Mouse (Mus musculus): ENCODE data around the gene Acer1. TPM values are rescaled to one million over a fixed set of nuclear protein-coding genes. Genes with fewer than 3 reads are reported as not detected.

Gene Acer1
- polyA plus RNA-seq, 1 experiment from 2014 or later = 0.65 TPM

GRCm38 (mm10) chr17:57012245-57012795 lies 30.4 kb upstream of the Acer1 start:
- no peak for TF ChIP-seq CTCF (IDR thresholded peaks at IDR 0.05; ENCODE audit: low read depth)
- H3K9ac ChIP-seq (ENCODE audit: low read depth, low read length) = no peak overlapping the region
- H3K27ac ChIP-seq (ENCODE audit: low read depth, low read length) = peak overlapping the region; percentile 75

GRCm38 (mm10) chr17:57011236-57012141 lies 29.6 kb upstream of the Acer1 start, which contains the start of the genes Gtf2f1 and Gm17949:
Gtf2f1 (minus strand) TSS chr17:57011288.
Gm17949 (plus strand) TSS chr17:57011469.
- under 1% methylated on average over 51 of the region's 51 CpGs for WGBS
- Histone ChIP-seq H3K9me3 (ENCODE audit: control insufficient read depth) (no peaks in the 10 kb centered on the region), H3K9ac (ENCODE audit: low read depth, low read length) (peak within 1 kb of the TSS; percentile 78), H3K27ac (ENCODE audit: low read depth, low read length) (peak within 1 kb of the TSS; percentile 75), H3K4me1 (replicated peaks; ENCODE audit: control insufficient read depth, insufficient read depth, low read length) (no peaks in the 10 kb centered on the region), H3K4me2 (replicated peaks; ENCODE audit: low read depth) (peak within 1 kb of the TSS; percentile 89), H3K27me3 (replicated peaks; ENCODE audit: control insufficient read depth, insufficient read depth, low read length) (no peaks in the 10 kb centered on the region), H3K4me3 (ENCODE audit: low read depth, low read length) (peak within 1 kb of the TSS; percentile 70), H3K36me3 (ENCODE audit: control insufficient read depth, insufficient read depth) (peaks cover 23% of the 10 kb centered on the region)
- ATAC-seq = peak; percentile 92
- TF ChIP-seq CTCF (IDR thresholded peaks at IDR 0.05; ENCODE audit: low read depth) = peak; percentile 35; the same call in 1 of the 2 replicates

More at GRCm38 (mm10) chr17:57012245-57012795, 30.4 kb upstream of the Acer1 start:
- Histone ChIP-seq H3K36me3 (ENCODE audit: control insufficient read depth, insufficient read depth) (peaks cover 14% of the 10 kb centered on the region), H3K27me3 (replicated peaks; ENCODE audit: control insufficient read depth, insufficient read depth, low read length) (no peaks in the 10 kb centered on the region), H3K4me2 (replicated peaks; ENCODE audit: low read depth) (peak overlapping the region; percentile 84), H3K4me1 (replicated peaks; ENCODE audit: control insufficient read depth, insufficient read depth, low read length) (no peaks in the 10 kb centered on the region), H3K4me3 (ENCODE audit: low read depth, low read length) (peak overlapping the region; percentile 70), H3K9me3 (ENCODE audit: control insufficient read depth) (no peaks in the 10 kb centered on the region)
- 78% methylated on average over 13 of the region's 13 CpGs for WGBS
- ATAC-seq = no peak

DNA sequence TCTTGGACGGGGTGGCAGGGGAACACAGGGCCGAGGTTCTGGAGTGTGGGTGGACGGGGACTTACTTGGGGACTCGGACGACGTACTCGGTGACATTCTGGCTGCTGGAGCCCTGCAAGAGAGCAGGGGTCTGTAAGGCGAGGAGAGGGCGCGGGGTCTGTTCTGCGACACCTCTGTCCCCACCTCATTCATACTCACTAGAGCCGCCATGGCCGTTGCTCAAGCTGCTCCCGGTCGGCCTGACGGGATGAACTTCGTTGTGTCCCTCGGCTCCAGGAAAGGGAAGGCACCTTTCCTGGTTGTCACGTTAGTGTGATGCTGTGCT lies 28.9 kb upstream of the Acer1 start:
- peak; percentile 61 for ATAC-seq
- H3K9ac ChIP-seq (ENCODE audit: low read depth, low read length) = peak overlapping the region; percentile 78
- H3K27me3 ChIP-seq (replicated peaks; ENCODE audit: control insufficient read depth, insufficient read depth, low read length) = no peaks in the 10 kb centered on the region
- H3K36me3 ChIP-seq (ENCODE audit: control insufficient read depth, insufficient read depth) = peaks cover 29% of the 10 kb centered on the region
- H3K27ac ChIP-seq (ENCODE audit: low read depth, low read length) = peak overlapping the region; percentile 73
- peak overlapping the region; percentile 89 for H3K4me2 ChIP-seq (replicated peaks; ENCODE audit: low read depth)
- TF ChIP-seq CTCF (IDR thresholded peaks at IDR 0.05; ENCODE audit: low read depth) = no peak
- H3K4me3 ChIP-seq (ENCODE audit: low read depth, low read length) = peak overlapping the region; percentile 70
- under 1% methylated on average over 19 of the region's 19 CpGs for WGBS
- H3K9me3 ChIP-seq (ENCODE audit: control insufficient read depth) = no peaks in the 10 kb centered on the region
- H3K4me1 ChIP-seq (replicated peaks; ENCODE audit: control insufficient read depth, insufficient read depth, low read length) = no peaks in the 10 kb centered on the region

- no peaks in the 10 kb centered on the region for H3K9me3 ChIP-seq (ENCODE audit: control insufficient read depth)
- no peak overlapping the region for H3K4me3 ChIP-seq (ENCODE audit: low read depth, low read length)
- no peak overlapping the region for H3K4me2 ChIP-seq (replicated peaks; ENCODE audit: low read depth)
- no peaks in the 10 kb centered on the region for H3K4me1 ChIP-seq (replicated peaks; ENCODE audit: control insufficient read depth, insufficient read depth, low read length)
- no peaks in the 10 kb centered on the region for H3K27me3 ChIP-seq (replicated peaks; ENCODE audit: control insufficient read depth, insufficient read depth, low read length)
- H3K27ac ChIP-seq (ENCODE audit: low read depth, low read length) = no peak overlapping the region
- ATAC-seq = no peak
- 93% methylated on average over 13 of the region's 13 CpGs for WGBS
- peaks cover 63% of the 10 kb centered on the region for H3K36me3 ChIP-seq (ENCODE audit: control insufficient read depth, insufficient read depth)
- TF ChIP-seq CTCF (IDR thresholded peaks at IDR 0.05; ENCODE audit: low read depth) = peak; percentile 61
- H3K9ac ChIP-seq (ENCODE audit: low read depth, low read length) = no peak overlapping the region
These were observed 25.4 kb upstream of the Acer1 start for GRCm38 (mm10) chr17:57007137-57007905.

DNA sequence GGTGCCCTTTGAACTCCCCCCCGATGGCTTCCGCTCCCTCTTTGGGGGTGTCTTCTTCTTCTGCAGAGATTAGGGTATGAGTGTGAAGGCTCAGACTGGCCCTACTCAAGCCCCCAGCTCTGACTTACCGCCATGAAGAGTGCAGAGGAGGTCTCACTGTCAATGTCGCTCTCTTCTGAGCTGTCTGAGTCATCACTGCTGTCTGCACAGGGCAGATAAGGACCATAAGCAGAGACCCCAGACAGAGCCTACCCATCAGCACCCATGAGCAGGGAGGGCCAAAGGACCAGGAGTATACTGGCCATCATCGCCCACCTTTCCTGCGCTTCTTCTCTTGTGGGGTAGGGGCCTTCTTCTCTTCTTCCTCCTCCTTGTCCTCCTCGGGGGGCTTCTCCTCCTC lies 22.1 kb upstream of the Acer1 start:
- 92% methylated on average over 7 of the region's 7 CpGs for WGBS
- Histone ChIP-seq H3K4me2 (replicated peaks; ENCODE audit: low read depth) (no peak overlapping the region), H3K27ac (ENCODE audit: low read depth, low read length) (no peak overlapping the region), H3K9ac (ENCODE audit: low read depth, low read length) (no peak overlapping the region), H3K36me3 (ENCODE audit: control insufficient read depth, insufficient read depth) (peaks cover 73% of the 10 kb centered on the region), H3K4me1 (replicated peaks; ENCODE audit: control insufficient read depth, insufficient read depth, low read length) (no peaks in the 10 kb centered on the region), H3K4me3 (ENCODE audit: low read depth, low read length) (no peak overlapping the region), H3K27me3 (replicated peaks; ENCODE audit: control insufficient read depth, insufficient read depth, low read length) (no peaks in the 10 kb centered on the region), H3K9me3 (ENCODE audit: control insufficient read depth) (no peaks in the 10 kb centered on the region)
- TF ChIP-seq CTCF (IDR thresholded peaks at IDR 0.05; ENCODE audit: low read depth) = no peak
- no peak for ATAC-seq

GRCm38 (mm10) chr17:57001228-57001627 lies 19.3 kb upstream of the Acer1 start:
- H3K9ac ChIP-seq (ENCODE audit: low read depth, low read length) = no peak overlapping the region
- WGBS = 46% methylated on average over 8 of the region's 8 CpGs
- no peak overlapping the region for H3K4me2 ChIP-seq (replicated peaks; ENCODE audit: low read depth)
- 0 out of 2 replicates have a peak, but pooled peaks cover 3% of the 10 kb centered on the region for H3K4me1 ChIP-seq (replicated peaks; ENCODE audit: control insufficient read depth, insufficient read depth, low read length)
- ATAC-seq = no peak
- H3K9me3 ChIP-seq (ENCODE audit: control insufficient read depth) = no peaks in the 10 kb centered on the region
- no peak for TF ChIP-seq CTCF (IDR thresholded peaks at IDR 0.05; ENCODE audit: low read depth)
- no peak overlapping the region for H3K4me3 ChIP-seq (ENCODE audit: low read depth, low read length)
- no peaks in the 10 kb centered on the region for H3K27me3 ChIP-seq (replicated peaks; ENCODE audit: control insufficient read depth, insufficient read depth, low read length)
- no peak overlapping the region for H3K27ac ChIP-seq (ENCODE audit: low read depth, low read length)
- H3K36me3 ChIP-seq (ENCODE audit: control insufficient read depth, insufficient read depth) = peaks cover 51% of the 10 kb centered on the region

Data from intestine, postnatal 0 days (tissue).